Mouse (Mus musculus) midbrain, embryonic 14.5 days (tissue): ENCODE measurements at regions not wholly inside any gene's neighbourhood (a gene's known extent, or its start where the extent isn't known, plus 50 kb on each side); places are given as distances from the start of the nearest gene placed in this dataset.

Experiments used
- ATAC-seq: fragments of 200-750 bp; cut with Nextera tagmentation; 2 replicates; pipeline ENCODE4 v1.8.0; 2017; ENCODE audit warnings: moderate number of reproducible peaks, moderate library complexity; ENCODE audit not compliant: low FRiP score, low TSS enrichment
- DNase-seq: peaks from one replicate; pipeline ENCODE4 v3.0.0-alpha.2; 2015
- H3K27ac ChIP-seq: fragments of 300-500 bp; sonication (generic); replicated peaks from 2 replicates; pipeline ENCODE4 v1.5.1; 2014; ENCODE audit warnings: mild to moderate bottlenecking, low read depth, low read length, moderate library complexity
- H3K27me3 ChIP-seq: fragments of 300-500 bp; sonication (generic); 2 replicates; pipeline ENCODE4 v1.6.1; 2014; ENCODE audit warnings: low read length, control low read depth, mixed read lengths; ENCODE audit not compliant: control insufficient read depth, insufficient read depth
- H3K36me3 ChIP-seq: fragments of 300-500 bp; sonication (generic); 2 replicates; pipeline ENCODE4 v1.6.1; 2014; ENCODE audit warnings: low read length, control low read depth; ENCODE audit not compliant: control insufficient read depth, insufficient read depth
- H3K4me1 ChIP-seq: fragments of 300-500 bp; sonication (generic); 2 replicates; pipeline ENCODE4 v1.6.1; 2014; ENCODE audit warnings: mild to moderate bottlenecking, antibody characterized with exemption, low read length, control low read depth; ENCODE audit not compliant: control insufficient read depth, insufficient read depth
- H3K4me2 ChIP-seq: fragments of 300-500 bp; sonication (generic); 2 replicates; pipeline ENCODE4 v1.6.1; 2014; ENCODE audit warnings: mild to moderate bottlenecking, low read length, moderate library complexity
- H3K4me3 ChIP-seq: fragments of 300-500 bp; sonication (generic); replicated peaks from 2 replicates; pipeline ENCODE4 v1.5.1; 2014; ENCODE audit warnings: low read depth, low read length
- H3K9ac ChIP-seq: fragments of 300-500 bp; sonication (generic); replicated peaks from 2 replicates; pipeline ENCODE4 v1.6.1; 2014; ENCODE audit warnings: mild to moderate bottlenecking, low read length, moderate library complexity
- H3K9me3 ChIP-seq: fragments of 300-500 bp; sonication (generic); 2 replicates; pipeline ENCODE4 v1.6.1; 2016; ENCODE audit warnings: low read length, control low read depth, mixed read lengths; ENCODE audit not compliant: control insufficient read depth
- WGBS: fragments of 180-500 bp; shearing (Covaris S2); extraction: QIAGEN DNeasy Blood & Tissue Kit; methylation state at CpG from one replicate; pipeline ENCODE4 v1.1.7; 2014; 5-methylcytosine and 5-hydroxymethylcytosine counted together

- 57% methylated on average over 2 of the region's 2 CpGs for WGBS
- Histone ChIP-seq H3K4me1 (no peaks in the 10 kb centered on the region), H3K9me3 (no peaks in the 10 kb centered on the region), H3K9ac (no peak overlapping the region), H3K4me3 (no peak overlapping the region), H3K36me3 (no peaks in the 10 kb centered on the region), H3K27ac (no peak overlapping the region), H3K4me2 (no peak overlapping the region), H3K27me3 (no peaks in the 10 kb centered on the region)
- no peak for ATAC-seq
- DNase-seq, result no peak
These were observed 220.2 kb downstream of the 1700064H15Rik start for GRCm38 (mm10) chr3:19408283-19408682.

GRCm38 (mm10) chr3:19407591-19408090 is 220.8 kb downstream of the 1700064H15Rik start:
- Histone ChIP-seq H3K36me3 (no peaks in the 10 kb centered on the region), H3K27me3 (no peaks in the 10 kb centered on the region), H3K4me3 (no peak overlapping the region), H3K4me1 (no peaks in the 10 kb centered on the region), H3K4me2 (no peak overlapping the region), H3K9ac (no peak overlapping the region), H3K27ac (no peak overlapping the region), H3K9me3 (no peaks in the 10 kb centered on the region)
- ATAC-seq, result no peak
- no peak for DNase-seq
- WGBS, result 72% methylated on average over 2 of the region's 2 CpGs

- no peak overlapping the region; the same call in 1 of the 2 replicates for H3K4me3 ChIP-seq
- ATAC-seq (peak; percentile 75), DNase-seq (peak; percentile 71)
- H3K27me3 ChIP-seq, result no peaks in the 10 kb centered on the region
- peak overlapping the region; percentile 49 for H3K27ac ChIP-seq
- peak overlapping the region; percentile 29; the same call in 1 of the 2 replicates for H3K9ac ChIP-seq
- peak overlapping the region; percentile 43 for H3K4me2 ChIP-seq
- no peaks in the 10 kb centered on the region for H3K9me3 ChIP-seq
- WGBS, result 32% methylated on average over 14 of the region's 14 CpGs
- no peaks in the 10 kb centered on the region for H3K36me3 ChIP-seq
- no peaks in the 10 kb centered on the region for H3K4me1 ChIP-seq
These were observed 221.9 kb downstream of the 1700064H15Rik start for GRCm38 (mm10) chr3:19406351-19407151.

- H3K27ac ChIP-seq, result no peak overlapping the region
- no peaks in the 10 kb centered on the region for H3K4me1 ChIP-seq
- H3K4me3 ChIP-seq, result no peak overlapping the region
- DNase-seq (no peak), ATAC-seq (no peak)
- 51% methylated on average over 2 of the region's 2 CpGs for WGBS
- H3K4me2 ChIP-seq, result no peak overlapping the region
- H3K9me3 ChIP-seq, result no peaks in the 10 kb centered on the region
- no peak overlapping the region for H3K9ac ChIP-seq
- no peaks in the 10 kb centered on the region for H3K27me3 ChIP-seq
- H3K36me3 ChIP-seq, result no peaks in the 10 kb centered on the region
These were observed 242.8 kb downstream of the 1700064H15Rik start for GRCm38 (mm10) chr3:19385675-19386074.

GRCm38 (mm10) chr3:19368998-19369397 is 259.5 kb downstream of the 1700064H15Rik start:
- DNase-seq (no peak), ATAC-seq (no peak)
- Histone ChIP-seq H3K4me1 (no peaks in the 10 kb centered on the region), H3K27ac (no peak overlapping the region), H3K27me3 (no peaks in the 10 kb centered on the region), H3K4me2 (no peak overlapping the region), H3K9ac (no peak overlapping the region), H3K36me3 (no peaks in the 10 kb centered on the region), H3K4me3 (no peak overlapping the region), H3K9me3 (no peaks in the 10 kb centered on the region)
- 79% methylated on average over 1 of the region's 1 CpGs for WGBS

- Histone ChIP-seq H3K4me2 (no peak overlapping the region), H3K27ac (no peak overlapping the region), H3K4me3 (no peak overlapping the region), H3K9ac (no peak overlapping the region), H3K4me1 (no peaks in the 10 kb centered on the region), H3K9me3 (no peaks in the 10 kb centered on the region), H3K27me3 (no peaks in the 10 kb centered on the region), H3K36me3 (no peaks in the 10 kb centered on the region)
- WGBS, result 74% methylated on average over 2 of the region's 2 CpGs
- ATAC-seq (no peak), DNase-seq (no peak)
These were observed 260.7 kb downstream of the 1700064H15Rik start for GRCm38 (mm10) chr3:19367761-19368160.
